Mouse (Mus musculus): ENCODE data around the gene Ptprn2. TPM values are rescaled to one million over a fixed set of nuclear protein-coding genes. Genes with fewer than 3 reads are reported as not detected.
"Not testable (repeated sequence)": the region's sequence is repeated elsewhere in the genome, so short reads cannot be mapped to it uniquely, and the experiment has no call there.

Gene Ptprn2
- total and polyA plus RNA-seq, 3 experiments, result 0.17 TPM; not detected in 2

- Histone ChIP-seq H3K27me3 (replicated peaks) (no peaks in the 10 kb centered on the region), H3K4me3 (replicated peaks in 1 of 3; ENCODE audit: low read depth in 2 of 3, low read length in 2 of 3, poor library complexity in 1 of 3) (no peak overlapping the region), H3K4me2 (ENCODE audit: insufficient read depth, low read depth, poor library complexity, severe bottlenecking) (no peak overlapping the region), H3K4me1 (ENCODE audit: control insufficient read depth in 1 of 2, insufficient read depth in 2 of 2) (0 out of 4 replicates have a peak, but pooled peaks cover 0 to 2% of the 10 kb centered on the region in 2 experiments), H3K36me3 (replicated peaks in 1 of 2; ENCODE audit: control insufficient read depth in 1 of 2, insufficient read depth in 1 of 2, low read length in 1 of 2) (no peaks in the 10 kb centered on the region), H3K9me3 (replicated peaks; ENCODE audit: low read length) (no peaks in the 10 kb centered on the region), H3K9ac (ENCODE audit: insufficient read depth, low read depth) (no peak overlapping the region), H3K27ac (ENCODE audit: insufficient read depth, low read depth) (no peak overlapping the region), H3K79me2 (replicated peaks; ENCODE audit: control insufficient read depth, extremely low read depth, insufficient read depth, poor library complexity, severe bottlenecking) (no peaks in the 10 kb centered on the region)
- in situ Hi-C loops (cut with MboI; ENCODE audit: low pct_ligation_motif_present, low pct_unique_long_range_greater_than_20kb, low sequenced_read_pairs), result loop anchor here (25.0 kb wide), 1 partner anchor 312 kb away; the partner anchor contains the start of gene Wdr60
- dilution Hi-C loops (cut with MboI; ENCODE audit: extremely low pct_ligation_motif_present, extremely low pct_unique_long_range_greater_than_20kb, low sequenced_read_pairs), result no loop called here
- no peak for TF ChIP-seq CHD1 (IDR thresholded peaks at IDR 0.05; ENCODE audit: low read depth, low read length)
- TF ChIP-seq MAZ (IDR thresholded peaks at IDR 0.05; ENCODE audit: low read depth, low read length), result no peak
- TF ChIP-seq RCOR1 (conservative IDR thresholded peaks at IDR 0.05; ENCODE audit: low read depth, low read length), result no peak
- no peak for TF ChIP-seq MAX (IDR thresholded peaks at IDR 0.05; ENCODE audit: low read length)
- TF ChIP-seq NELFE (IDR thresholded peaks at IDR 0.05; ENCODE audit: low read depth, low read length), result no peak
- TF ChIP-seq HCFC1 (IDR thresholded peaks at IDR 0.05; ENCODE audit: low read depth, low read length), result no peak
- TF ChIP-seq NRF1 (IDR thresholded peaks at IDR 0.05; ENCODE audit: low read depth, low read length), result no peak
- no peak for TF ChIP-seq MEF2A (IDR thresholded peaks at IDR 0.05; ENCODE audit: borderline replicate concordance, low read depth, low read length)
- TF ChIP-seq SIN3A (IDR thresholded peaks at IDR 0.05; ENCODE audit: low read length), result no peak
- no peak for TF ChIP-seq TBP (conservative IDR thresholded peaks at IDR 0.05; ENCODE audit: low read depth, low read length)
- no peak for TF ChIP-seq KAT2A (IDR thresholded peaks at IDR 0.05; ENCODE audit: insufficient replicate concordance, low read length)
- TF ChIP-seq IRF4 (IDR thresholded peaks at IDR 0.05; ENCODE audit: low read depth, low read length), result no peak
- DNase-seq (ENCODE audit: extremely low read depth), result no peak
Observed at GRCm38 (mm10) chr12:116574720-116575119, 89.2 kb downstream of the Ptprn2 start.

- H3K27me3 ChIP-seq (replicated peaks); H3K36me3 ChIP-seq (replicated peaks in 1 of 2; ENCODE audit: control insufficient read depth in 1 of 2, insufficient read depth in 1 of 2, low read length in 1 of 2); H3K4me1 ChIP-seq (ENCODE audit: control insufficient read depth in 1 of 2, insufficient read depth in 2 of 2); H3K9me3 ChIP-seq (replicated peaks; ENCODE audit: low read length); dilution Hi-C loops (cut with MboI; ENCODE audit: extremely low pct_ligation_motif_present, extremely low pct_unique_long_range_greater_than_20kb, low sequenced_read_pairs); H3K4me3 ChIP-seq (replicated peaks in 1 of 3; ENCODE audit: low read depth in 2 of 3, low read length in 2 of 3, poor library complexity in 1 of 3); H3K4me2 ChIP-seq (ENCODE audit: insufficient read depth, low read depth, poor library complexity, severe bottlenecking); H3K27ac ChIP-seq (ENCODE audit: insufficient read depth, low read depth); DNase-seq (ENCODE audit: extremely low read depth); H3K79me2 ChIP-seq (replicated peaks; ENCODE audit: control insufficient read depth, extremely low read depth, insufficient read depth, poor library complexity, severe bottlenecking); H3K9ac ChIP-seq (ENCODE audit: insufficient read depth, low read depth): not testable (repeated sequence)
- in situ Hi-C loops (cut with MboI; ENCODE audit: low pct_ligation_motif_present, low pct_unique_long_range_greater_than_20kb, low sequenced_read_pairs), result loop anchor here (25.0 kb wide), 1 partner anchor 316 kb away; the partner anchor contains the start of gene Wdr60
Observed at GRCm38 (mm10) chr12:116577917-116578316, 92.4 kb downstream of the Ptprn2 start.

- Histone ChIP-seq H3K9me3 (replicated peaks; ENCODE audit: low read length) (peaks cover 4% of the 10 kb centered on the region), H3K36me3 (replicated peaks in 1 of 2; ENCODE audit: control insufficient read depth in 1 of 2, insufficient read depth in 1 of 2, low read length in 1 of 2) (no peaks in the 10 kb centered on the region), H3K4me2 (ENCODE audit: insufficient read depth, low read depth, poor library complexity, severe bottlenecking) (no peak overlapping the region), H3K9ac (ENCODE audit: insufficient read depth, low read depth) (no peak overlapping the region), H3K27me3 (replicated peaks) (no peaks in the 10 kb centered on the region), H3K4me3 (replicated peaks in 1 of 3; ENCODE audit: low read depth in 2 of 3, low read length in 2 of 3, poor library complexity in 1 of 3) (no peak overlapping the region), H3K27ac (ENCODE audit: insufficient read depth, low read depth) (no peak overlapping the region), H3K4me1 (ENCODE audit: control insufficient read depth in 1 of 2, insufficient read depth in 2 of 2) (peaks cover 0 to 7% of the 10 kb centered on the region in 2 experiments; a peak in 2 of 4 replicates), H3K79me2 (replicated peaks; ENCODE audit: control insufficient read depth, extremely low read depth, insufficient read depth, poor library complexity, severe bottlenecking) (no peaks in the 10 kb centered on the region)
- no peak for DNase-seq (ENCODE audit: extremely low read depth)
- TF ChIP-seq KAT2A (IDR thresholded peaks at IDR 0.05; ENCODE audit: insufficient replicate concordance, low read length) (no peak), ZNF384 (IDR thresholded peaks at IDR 0.05; ENCODE audit: low read depth, low read length) (no peak), PAX5 (IDR thresholded peaks at IDR 0.05; ENCODE audit: low read length) (no peak), JUN (IDR thresholded peaks at IDR 0.05; ENCODE audit: insufficient read depth, low read depth, low read length) (no peak), USF2 (conservative IDR thresholded peaks at IDR 0.05; ENCODE audit: low read depth, low read length) (no peak), POLR2A (IDR thresholded peaks at IDR 0.05; ENCODE audit: low read depth, low read length) (no peak)
- dilution Hi-C loops (cut with MboI; ENCODE audit: extremely low pct_ligation_motif_present, extremely low pct_unique_long_range_greater_than_20kb, low sequenced_read_pairs) (no loop called here), in situ Hi-C loops (cut with MboI; ENCODE audit: low pct_ligation_motif_present, low pct_unique_long_range_greater_than_20kb, low sequenced_read_pairs) (loop anchor here (25.0 kb wide), 1 partner anchor 319 kb away; the partner anchor contains the start of gene Wdr60)
Observed at GRCm38 (mm10) chr12:116580827-116581544, 95.5 kb downstream of the Ptprn2 start.
